Mouse (Mus musculus): ENCODE data around the gene Ankrd11.

- TF ChIP-seq POLR2A (IDR thresholded peaks at IDR 0.05; ENCODE audit: borderline replicate concordance, low read depth, low read length) (no peak), CTCF (IDR thresholded peaks at IDR 0.05; ENCODE audit: low read depth, low read length) (no peak)
These were observed 24.1 kb upstream of the Ankrd11 start for GRCm38 (mm10) chr8:123066101-123066683.
